Comparison of ENCODE assay signal across 8 mouse cellular contexts in genomic region chr9:66917892-66918255, GRCm38 (mm10). TPM values are rescaled to one million over a fixed set of nuclear protein-coding genes. Genes with fewer than 3 reads are reported as not detected.
A peak's percentile ranks its signal among the peaks of the same experiment; 100 is the strongest.
DNase-seq lines count a peak whose midpoint lies in the region; ATAC-seq and TF ChIP-seq lines count a peak whose summit lies in the region.

No protein-coding gene starts in this region.

- peaks cover 50% of the 10 kb centered on the region for H3K4me1 ChIP-seq in embryonic facial prominence, embryonic 10.5 days
- H3K4me1 ChIP-seq in hindbrain, embryonic 14.5 days (replicated peaks; ENCODE audit: control insufficient read depth, insufficient read depth, low read length), result peaks cover 24% of the 10 kb centered on the region
- H3K4me1 ChIP-seq in midbrain, postnatal 0 days (ENCODE audit: insufficient read depth, low read length), result 0 out of 2 replicates have a peak, but pooled peaks cover 6% of the 10 kb centered on the region

- H3K9ac ChIP-seq in hindbrain, embryonic 14.5 days, result 0 out of 2 replicates have a peak overlapping the region, but pooled peaks have one; percentile 96
- H3K9ac ChIP-seq in midbrain, postnatal 0 days (replicated peaks; ENCODE audit: low read length, poor library complexity, severe bottlenecking), result no peak overlapping the region

- H3K27ac ChIP-seq in layer of hippocampus, adult 2 months, result no peak overlapping the region
- no peak overlapping the region for H3K27ac ChIP-seq in embryonic facial prominence, embryonic 10.5 days (replicated peaks)
- no peak overlapping the region for H3K27ac ChIP-seq in hindbrain, embryonic 14.5 days
- no peak overlapping the region for H3K27ac ChIP-seq in midbrain, postnatal 0 days (ENCODE audit: low read depth, low read length)

- WGBS in embryonic facial prominence, embryonic 10.5 days, result 73% methylated on average over 1 of the region's 1 CpGs
- WGBS in hindbrain, embryonic 14.5 days, result 74% methylated on average over 1 of the region's 1 CpGs
- WGBS in midbrain, postnatal 0 days, result 77% methylated on average over 1 of the region's 1 CpGs

- H3K36me3 ChIP-seq in embryonic facial prominence, embryonic 10.5 days (replicated peaks), result peaks cover 21% of the 10 kb centered on the region; the same call in 1 of the 2 replicates
- H3K36me3 ChIP-seq in hindbrain, embryonic 14.5 days (replicated peaks; ENCODE audit: control insufficient read depth, insufficient read depth), result peaks cover 6% of the 10 kb centered on the region; the same call in 1 of the 2 replicates
- H3K36me3 ChIP-seq in midbrain, postnatal 0 days (ENCODE audit: insufficient read depth, low read length), result no peaks in the 10 kb centered on the region; the same call in 1 of the 2 replicates

- 0 out of 2 replicates have a peak, but pooled peaks have one; percentile 14 for TF ChIP-seq CTCF in layer of hippocampus, adult 2 months (conservative IDR thresholded peaks at IDR 0.05)
- no peak for TF ChIP-seq CTCF in midbrain, postnatal 0 days (IDR thresholded peaks at IDR 0.05)

- DNase-seq in layer of hippocampus, adult 2 months (ENCODE audit: low spot score in 2 of 2), result no peak
- no peak for DNase-seq in layer of hippocampus, postnatal 14 days (ENCODE audit: low spot score in 2 of 2)
- no peak for DNase-seq in embryonic facial prominence, embryonic 10.5 days (ENCODE audit: low spot score)
- DNase-seq in hindbrain, embryonic 14.5 days (ENCODE audit: low spot score), result no peak
- DNase-seq in midbrain, postnatal 0 days (ENCODE audit: low spot score), result no peak
- DNase-seq in cerebellum, adult 8-10 months, result no peak
- no peak for DNase-seq in frontal cortex, adult 2 months (ENCODE audit: extremely low spot score in 1 of 2, low spot score in 1 of 2)
- no peak for DNase-seq in cerebellum, adult 11-12 months

- H3K4me3 ChIP-seq in layer of hippocampus, adult 2 months, result peak overlapping the region; percentile 86; the same call in 1 of the 2 replicates
- H3K4me3 ChIP-seq in embryonic facial prominence, embryonic 10.5 days, result 0 out of 2 replicates have a peak overlapping the region, but pooled peaks have one; percentile 97
- peak overlapping the region; percentile 88 for H3K4me3 ChIP-seq in hindbrain, embryonic 14.5 days (replicated peaks; ENCODE audit: low read length)
- 0 out of 2 replicates have a peak overlapping the region, but pooled peaks have one; percentile 3 for H3K4me3 ChIP-seq in midbrain, postnatal 0 days (ENCODE audit: low read depth, low read length)

- H3K4me2 ChIP-seq in hindbrain, embryonic 14.5 days (replicated peaks), result peak overlapping the region; percentile 92
- H3K4me2 ChIP-seq in midbrain, postnatal 0 days (ENCODE audit: low read depth, low read length, poor library complexity, severe bottlenecking), result peak overlapping the region; percentile 72

- no peak for ATAC-seq in hindbrain, embryonic 14.5 days (ENCODE audit: low FRiP score)
- ATAC-seq in midbrain, postnatal 0 days (ENCODE audit: low FRiP score), result no peak

- peaks cover 6% of the 10 kb centered on the region; the same call in 1 of the 2 replicates for H3K27me3 ChIP-seq in embryonic facial prominence, embryonic 10.5 days (replicated peaks; ENCODE audit: low read depth, poor library complexity, severe bottlenecking)
- H3K27me3 ChIP-seq in hindbrain, embryonic 14.5 days (ENCODE audit: control insufficient read depth, insufficient read depth, low read length), result no peaks in the 10 kb centered on the region
- no peaks in the 10 kb centered on the region for H3K27me3 ChIP-seq in midbrain, postnatal 0 days (ENCODE audit: insufficient read depth, low read length)

- no peaks in the 10 kb centered on the region for H3K9me3 ChIP-seq in embryonic facial prominence, embryonic 10.5 days
- H3K9me3 ChIP-seq in hindbrain, embryonic 14.5 days (ENCODE audit: control insufficient read depth, low read length), result no peaks in the 10 kb centered on the region
- no peaks in the 10 kb centered on the region for H3K9me3 ChIP-seq in midbrain, postnatal 0 days (ENCODE audit: low read length)

RNA-seq across cellular contexts. Expression of gene Rab8b, which starts 1.6 kb away (rescaled TPM):
- total RNA-seq in layer of hippocampus, adult 2 months (2021), result 10 to 100 TPM; 46.1 to 47.1 TPM
- total RNA-seq in layer of hippocampus, postnatal 14 days (2021), result 10 to 100 TPM; 31.6 to 33.7 TPM
- polyA plus RNA-seq in embryonic facial prominence, embryonic 10.5 days (2016; fragmentation: Nextera tagmentation; extraction: Ambion mirVana), result 21.4 and 23.9 TPM in 2 replicates
- polyA plus RNA-seq in hindbrain, embryonic 14.5 days (2014; fragmentation: Nextera tagmentation; extraction: Ambion mirVana), result 33.8 and 38.2 TPM in 2 replicates
- total RNA-seq in midbrain, postnatal 0 days (2014; rRNA removed), result 26.0 and 29.6 TPM in 2 replicates
- polyA plus RNA-seq in midbrain, postnatal 0 days (2015; fragmentation: Nextera tagmentation; extraction: Ambion mirVana), result 15.2 and 18.2 TPM in 2 replicates
- polyA plus RNA-seq in frontal cortex, adult 2 months (2012; rRNA removed), result 17.8 and 19.4 TPM in 2 replicates

RNA-seq across cellular contexts. Expression of gene Rps27l, which starts 28.0 kb away (rescaled TPM):
- 10 to 100 TPM; 32.8 to 38.4 TPM for total RNA-seq in layer of hippocampus, adult 2 months (2021)
- 10 to 100 TPM; 49.5 to 53.1 TPM for total RNA-seq in layer of hippocampus, postnatal 14 days (2021)
- 777 and 806 TPM in 2 replicates for polyA plus RNA-seq in embryonic facial prominence, embryonic 10.5 days (2016; fragmentation: Nextera tagmentation; extraction: Ambion mirVana)
- polyA plus RNA-seq in hindbrain, embryonic 14.5 days (2014; fragmentation: Nextera tagmentation; extraction: Ambion mirVana), result 215 and 261 TPM in 2 replicates
- 45.8 and 51.7 TPM in 2 replicates for total RNA-seq in midbrain, postnatal 0 days (2014; rRNA removed)
- polyA plus RNA-seq in midbrain, postnatal 0 days (2015; fragmentation: Nextera tagmentation; extraction: Ambion mirVana), result 160 and 168 TPM in 2 replicates
- 54.6 and 58.6 TPM in 2 replicates for polyA plus RNA-seq in frontal cortex, adult 2 months (2012; rRNA removed)

RNA-seq across cellular contexts. Expression of gene Lactb, which starts 57.4 kb away (rescaled TPM):
- 10 to 100 TPM; 13.0 to 14.7 TPM for total RNA-seq in layer of hippocampus, adult 2 months (2021)
- 10 to 100 TPM; 15.2 to 18.0 TPM for total RNA-seq in layer of hippocampus, postnatal 14 days (2021)
- 9.0 and 9.8 TPM in 2 replicates for polyA plus RNA-seq in embryonic facial prominence, embryonic 10.5 days (2016; fragmentation: Nextera tagmentation; extraction: Ambion mirVana)
- polyA plus RNA-seq in hindbrain, embryonic 14.5 days (2014; fragmentation: Nextera tagmentation; extraction: Ambion mirVana), result 15.4 and 17.8 TPM in 2 replicates
- total RNA-seq in midbrain, postnatal 0 days (2014; rRNA removed), result 18.6 and 18.8 TPM in 2 replicates
- 9.6 and 12.9 TPM in 2 replicates for polyA plus RNA-seq in midbrain, postnatal 0 days (2015; fragmentation: Nextera tagmentation; extraction: Ambion mirVana)
- 20.4 and 21.0 TPM in 2 replicates for polyA plus RNA-seq in frontal cortex, adult 2 months (2012; rRNA removed)

Comparison
In these comparisons a context has a peak if more than half of its experiments do, and no peak if none do; other contexts are left out.
1. H3K4me3 ChIP-seq: peak in every context shown above with its lines; median percentile 97 in embryonic facial prominence, embryonic 10.5 days; 88 in hindbrain, embryonic 14.5 days; 86 in layer of hippocampus, adult 2 months; 3 in midbrain, postnatal 0 days.